Mouse (Mus musculus): ENCODE results near the gene Ifitm2.

DNA sequence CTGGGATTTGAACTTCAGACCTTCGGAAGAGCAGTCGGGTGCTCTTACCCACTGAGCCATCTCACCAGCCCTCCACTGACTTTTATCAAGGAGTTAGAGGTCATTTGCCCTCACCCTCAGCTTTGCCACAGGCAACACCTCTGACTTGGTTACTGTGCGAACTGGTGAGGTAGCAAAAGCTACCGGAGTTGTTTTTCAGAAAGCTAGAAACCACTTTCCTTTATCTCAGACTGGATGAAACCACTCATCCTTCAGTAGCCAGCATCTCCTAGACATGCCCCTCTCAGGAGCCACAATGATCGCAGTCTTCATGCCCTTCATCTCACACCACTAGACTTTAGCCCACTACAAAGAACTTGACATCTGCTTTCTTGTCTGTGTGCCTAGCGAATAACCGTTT lies 27.2 kb upstream of the Ifitm2 start:
- TF ChIP-seq CTCF (IDR thresholded peaks at IDR 0.05; ENCODE audit: control insufficient read depth, insufficient read depth, insufficient replicate concordance, low read depth, low read length) (no peak), POLR2A (IDR thresholded peaks at IDR 0.05; ENCODE audit: control insufficient read depth, low read depth, low read length) (no peak)
